Mouse (Mus musculus): ENCODE data around the gene B3gnt2. TPM values are rescaled to one million over a fixed set of nuclear protein-coding genes. Genes with fewer than 3 reads are reported as not detected.
A peak's percentile ranks its signal among the peaks of the same experiment; 100 is the strongest.

B3gnt2 gene
- polyA plus RNA-seq, 1 experiment from 2014 or later = 3.3 TPM

DNA sequence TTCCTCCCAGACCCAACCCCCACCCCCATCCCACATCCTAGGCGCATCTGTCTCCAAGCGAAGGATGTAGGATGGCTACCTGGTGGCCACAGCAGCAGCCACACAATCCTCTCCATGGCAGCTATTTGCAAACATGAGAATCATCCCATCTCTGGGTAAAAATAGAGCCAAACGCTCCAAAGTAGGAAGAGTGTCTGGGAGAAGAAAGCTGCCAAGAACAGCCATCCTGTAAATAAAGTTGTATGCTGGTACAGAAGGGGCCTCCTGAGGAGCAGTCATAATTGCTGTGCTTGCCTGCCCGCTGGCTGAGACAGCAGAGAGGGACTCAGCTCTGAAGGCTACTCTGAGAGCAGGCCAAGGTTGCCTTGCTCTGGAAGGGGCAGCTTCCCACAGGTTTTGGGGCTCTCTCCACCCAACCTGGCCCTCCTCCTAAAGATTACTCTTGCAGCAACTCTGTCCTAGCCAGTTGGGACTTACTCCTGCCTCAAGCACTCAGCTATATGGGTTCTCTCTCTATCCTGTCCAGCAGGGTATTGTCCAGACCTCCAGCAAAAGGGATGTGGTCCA, 33.2 kb downstream of the B3gnt2 start:
- Histone ChIP-seq H3K27me3 (replicated peaks) (no peaks in the 10 kb centered on the region), H3K36me3 (no peaks in the 10 kb centered on the region), H3K9ac (no peak overlapping the region), H3K27ac (replicated peaks) (no peak overlapping the region), H3K4me2 (no peak overlapping the region), H3K4me1 (peaks cover 23% of the 10 kb centered on the region), H3K9me3 (no peaks in the 10 kb centered on the region), H3K4me3 (no peak overlapping the region)
- no peak for ATAC-seq (ENCODE audit: extremely low read depth, insufficient number of reproducible peaks, low FRiP score, low TSS enrichment)
- WGBS = 76% methylated on average over 4 of the region's 4 CpGs

DNA sequence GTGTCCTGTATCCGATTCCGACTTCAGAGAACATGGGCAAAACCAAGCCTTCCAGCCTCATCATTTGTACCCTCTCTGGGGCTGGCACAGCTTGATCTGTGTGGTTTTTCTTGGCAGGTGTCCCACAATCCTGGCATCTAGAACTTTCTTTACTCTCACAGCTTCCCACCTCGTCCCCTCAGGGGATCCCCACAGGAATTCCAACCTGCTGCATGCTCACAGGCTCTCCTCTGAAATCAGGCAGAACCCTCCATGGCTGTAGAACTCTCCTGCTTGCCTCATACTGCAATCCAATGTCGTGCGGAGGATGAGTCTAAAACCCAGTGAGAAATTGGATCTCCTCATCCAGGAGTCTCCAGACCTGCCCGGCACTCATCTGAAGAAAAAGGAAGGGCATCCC, 34.1 kb downstream of the B3gnt2 start:
- no peak for ATAC-seq (ENCODE audit: extremely low read depth, insufficient number of reproducible peaks, low FRiP score, low TSS enrichment)
- H3K4me2 ChIP-seq = no peak overlapping the region
- peaks cover 23% of the 10 kb centered on the region for H3K4me1 ChIP-seq
- no peaks in the 10 kb centered on the region for H3K27me3 ChIP-seq (replicated peaks)
- H3K9me3 ChIP-seq = no peaks in the 10 kb centered on the region
- no peak overlapping the region for H3K4me3 ChIP-seq
- no peaks in the 10 kb centered on the region for H3K36me3 ChIP-seq
- no peak overlapping the region for H3K9ac ChIP-seq
- no peak overlapping the region for H3K27ac ChIP-seq (replicated peaks)
- 82% methylated on average over 6 of the region's 6 CpGs for WGBS

DNA sequence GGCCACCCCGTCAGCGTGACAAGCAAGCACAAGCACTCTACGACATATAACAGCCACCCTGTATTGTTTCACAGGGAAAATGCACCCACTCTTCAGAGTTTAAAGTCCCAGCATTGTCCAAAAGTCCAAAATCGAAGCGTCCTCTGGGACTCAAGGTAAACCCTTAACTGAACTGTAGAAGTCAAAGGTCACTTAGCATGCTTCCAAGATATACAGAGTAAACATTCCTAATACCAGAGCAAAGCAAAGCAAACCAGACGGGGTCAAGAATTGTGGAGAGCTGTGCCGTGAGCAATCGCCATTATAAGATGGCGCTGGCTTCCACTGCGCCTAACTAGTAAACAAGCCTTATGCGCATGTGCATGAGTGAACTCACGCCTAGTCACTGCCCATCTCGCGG, 34.7 kb downstream of the B3gnt2 start:
- no peak for ATAC-seq (ENCODE audit: extremely low read depth, insufficient number of reproducible peaks, low FRiP score, low TSS enrichment)
- no peak overlapping the region for H3K4me3 ChIP-seq
- no peak overlapping the region for H3K9ac ChIP-seq
- H3K27me3 ChIP-seq (replicated peaks) = no peaks in the 10 kb centered on the region
- no peaks in the 10 kb centered on the region for H3K36me3 ChIP-seq
- H3K27ac ChIP-seq (replicated peaks) = no peak overlapping the region
- peaks cover 22% of the 10 kb centered on the region for H3K4me1 ChIP-seq
- WGBS = 89% methylated on average over 14 of the region's 14 CpGs
- no peaks in the 10 kb centered on the region for H3K9me3 ChIP-seq
- H3K4me2 ChIP-seq = no peak overlapping the region

DNA sequence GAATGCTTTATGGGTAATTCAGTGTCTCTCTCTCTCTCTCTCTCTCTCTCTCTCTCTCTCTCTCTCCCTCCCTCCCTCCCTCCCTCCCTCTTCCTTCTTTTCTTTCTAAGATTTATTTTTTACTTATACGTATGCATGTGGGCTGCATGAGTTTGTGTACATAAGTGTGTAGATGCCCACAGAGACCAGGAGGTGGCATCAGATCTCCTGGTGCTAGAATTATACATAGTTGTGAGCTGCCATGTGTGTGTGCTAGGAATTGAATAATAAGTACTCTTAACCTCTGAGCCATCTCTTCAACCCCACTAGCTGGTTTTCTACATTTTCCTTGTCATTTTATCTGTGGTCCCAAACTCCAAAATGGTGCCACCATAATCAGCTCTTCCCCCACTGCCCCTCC, 35.2 kb downstream of the B3gnt2 start:
- Histone ChIP-seq H3K27ac (replicated peaks) (no peak overlapping the region), H3K4me1 (peaks cover 17% of the 10 kb centered on the region), H3K27me3 (replicated peaks) (no peaks in the 10 kb centered on the region), H3K36me3 (no peaks in the 10 kb centered on the region), H3K9me3 (no peaks in the 10 kb centered on the region), H3K4me3 (no peak overlapping the region), H3K4me2 (no peak overlapping the region), H3K9ac (no peak overlapping the region)
- WGBS = 94% methylated on average over 1 of the region's 1 CpGs
- ATAC-seq (ENCODE audit: extremely low read depth, insufficient number of reproducible peaks, low FRiP score, low TSS enrichment) = no peak

DNA sequence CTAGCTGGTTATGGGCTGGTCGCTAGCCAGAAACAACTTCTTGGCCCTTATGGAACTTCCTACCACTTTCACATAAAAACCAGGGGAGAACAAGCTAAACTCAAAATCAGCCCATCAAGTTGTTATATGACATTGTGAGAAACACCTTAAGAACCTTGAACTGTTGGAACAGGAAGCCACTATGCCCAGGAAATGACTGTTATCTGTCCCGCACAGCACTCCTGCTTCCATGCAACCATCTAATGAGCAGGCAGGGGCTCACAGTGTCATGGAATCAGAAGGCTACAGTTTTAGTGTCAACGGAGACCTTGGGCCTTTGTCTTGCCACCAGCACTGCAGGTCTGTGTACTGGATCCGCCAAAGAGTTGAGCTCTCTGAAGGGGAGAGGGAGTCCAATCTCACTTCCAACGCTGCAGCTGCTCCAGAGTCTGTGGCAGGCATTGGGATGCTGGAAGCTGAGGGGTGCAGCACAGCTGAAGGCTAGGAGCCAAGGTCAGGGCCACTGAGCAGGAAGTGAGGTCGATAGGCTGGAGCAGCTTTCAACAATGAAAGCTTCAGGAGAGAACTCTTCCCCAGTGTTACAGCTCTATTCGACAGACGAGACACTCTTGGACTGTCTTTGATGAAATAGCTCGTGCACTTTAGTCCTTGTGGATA, 36.6 kb downstream of the B3gnt2 start:
- WGBS = 59% methylated on average over 9 of the region's 9 CpGs
- Histone ChIP-seq H3K4me3 (no peak overlapping the region), H3K9ac (no peak overlapping the region), H3K4me2 (no peak overlapping the region), H3K4me1 (peaks cover 8% of the 10 kb centered on the region; the same call in 1 of the 2 replicates), H3K36me3 (no peaks in the 10 kb centered on the region), H3K9me3 (no peaks in the 10 kb centered on the region), H3K27me3 (replicated peaks) (no peaks in the 10 kb centered on the region), H3K27ac (replicated peaks) (no peak overlapping the region)
- ATAC-seq (ENCODE audit: extremely low read depth, insufficient number of reproducible peaks, low FRiP score, low TSS enrichment) = no peak

DNA sequence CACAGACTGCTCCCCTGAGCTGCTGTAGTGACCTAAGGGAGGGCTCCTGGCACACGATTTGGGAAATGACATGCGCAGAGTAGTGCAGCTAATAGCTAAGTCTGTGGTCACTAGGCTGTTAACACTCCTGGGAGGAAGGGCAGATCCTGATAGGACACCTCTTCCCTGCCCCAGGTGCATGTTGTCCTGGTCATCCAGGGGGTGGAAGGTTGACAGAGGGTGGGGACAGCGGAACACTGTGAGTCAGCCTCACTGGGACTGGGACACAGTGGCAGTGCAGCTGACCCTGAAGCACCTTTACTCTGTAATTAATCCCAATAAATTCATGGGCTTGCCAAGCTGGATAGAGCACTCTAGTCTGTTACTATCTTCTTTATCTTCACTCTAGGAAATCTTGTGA, 39.5 kb downstream of the B3gnt2 start:
- Histone ChIP-seq H3K9me3 (no peaks in the 10 kb centered on the region), H3K4me3 (no peak overlapping the region), H3K27me3 (replicated peaks) (no peaks in the 10 kb centered on the region), H3K4me1 (0 out of 2 replicates have a peak, but pooled peaks cover 8% of the 10 kb centered on the region), H3K36me3 (no peaks in the 10 kb centered on the region), H3K9ac (no peak overlapping the region), H3K4me2 (no peak overlapping the region), H3K27ac (replicated peaks) (no peak overlapping the region)
- no peak for ATAC-seq (ENCODE audit: extremely low read depth, insufficient number of reproducible peaks, low FRiP score, low TSS enrichment)
- 75% methylated on average over 3 of the region's 3 CpGs for WGBS

DNA sequence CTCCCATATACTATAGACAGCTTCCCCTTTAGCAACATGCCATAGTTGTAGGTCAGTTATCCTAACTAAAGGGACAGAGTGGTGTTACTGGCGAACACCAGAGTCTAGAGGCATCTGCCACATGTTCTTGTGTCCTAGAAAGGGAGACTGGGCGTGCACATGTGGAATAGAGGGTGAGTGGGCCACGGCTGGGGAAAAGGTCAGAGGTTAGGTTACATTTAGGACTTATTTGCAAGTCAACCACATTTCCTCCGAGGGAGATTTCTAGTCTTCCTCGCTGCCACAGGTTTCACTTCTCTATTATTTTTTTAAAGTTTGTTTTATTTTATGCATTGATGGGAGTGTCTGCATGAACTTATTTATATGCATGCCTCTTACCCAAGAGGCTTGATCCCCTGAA, 42.4 kb downstream of the B3gnt2 start:
- Histone ChIP-seq H3K27me3 (replicated peaks) (no peaks in the 10 kb centered on the region), H3K4me1 (peaks cover 12% of the 10 kb centered on the region; the same call in 1 of the 2 replicates), H3K4me3 (no peak overlapping the region), H3K9me3 (no peaks in the 10 kb centered on the region), H3K9ac (no peak overlapping the region), H3K4me2 (no peak overlapping the region), H3K36me3 (no peaks in the 10 kb centered on the region), H3K27ac (replicated peaks) (no peak overlapping the region)
- 71% methylated on average over 5 of the region's 5 CpGs for WGBS
- no peak for ATAC-seq (ENCODE audit: extremely low read depth, insufficient number of reproducible peaks, low FRiP score, low TSS enrichment)

DNA sequence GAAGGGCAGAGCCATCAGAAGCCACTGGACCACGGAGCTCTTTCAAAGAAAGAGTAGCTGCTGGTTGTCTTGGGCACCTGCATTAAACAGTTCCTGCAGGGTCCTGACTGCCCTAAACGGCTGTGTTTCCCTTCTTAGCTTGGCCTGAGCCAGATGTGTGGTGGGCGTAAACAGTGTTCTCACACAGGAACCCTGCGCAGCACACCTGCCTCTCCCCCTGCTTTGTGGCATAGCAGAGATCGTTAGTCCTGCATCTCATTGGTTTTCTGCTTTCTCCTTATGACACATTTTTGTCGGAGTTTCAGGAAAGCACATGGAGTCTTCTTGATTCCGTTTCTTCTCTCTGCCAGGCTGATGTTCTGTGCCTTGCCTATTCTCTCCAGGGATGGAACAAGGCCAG, 44.9 kb downstream of the B3gnt2 start:
- no peak overlapping the region for H3K27ac ChIP-seq (replicated peaks)
- H3K27me3 ChIP-seq (replicated peaks) = no peaks in the 10 kb centered on the region
- no peak for ATAC-seq (ENCODE audit: extremely low read depth, insufficient number of reproducible peaks, low FRiP score, low TSS enrichment)
- H3K4me1 ChIP-seq = peaks cover 12% of the 10 kb centered on the region; the same call in 1 of the 2 replicates
- no peaks in the 10 kb centered on the region for H3K9me3 ChIP-seq
- no peak overlapping the region for H3K4me2 ChIP-seq
- no peak overlapping the region for H3K4me3 ChIP-seq
- H3K36me3 ChIP-seq = no peaks in the 10 kb centered on the region
- WGBS = 80% methylated on average over 7 of the region's 7 CpGs
- no peak overlapping the region for H3K9ac ChIP-seq

DNA sequence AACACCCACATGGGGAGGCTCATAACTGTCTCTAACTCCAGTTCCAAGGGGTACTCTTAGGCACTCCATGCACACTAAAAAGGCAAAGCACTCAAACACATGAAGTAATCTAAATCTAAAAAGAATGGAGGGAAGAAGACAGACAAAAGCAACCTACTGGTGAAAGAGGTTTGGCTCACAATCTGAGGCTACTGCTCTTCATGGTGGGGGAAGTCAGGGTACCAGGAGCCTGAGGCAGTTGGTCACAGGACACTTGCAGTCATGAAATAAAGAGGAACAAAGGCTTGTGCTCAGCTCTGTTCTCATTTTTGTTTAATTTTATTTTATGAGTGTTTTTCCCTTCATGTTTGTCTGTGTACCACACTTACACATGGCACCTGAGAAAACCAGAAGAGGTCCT, 45.6 kb downstream of the B3gnt2 start:
- Histone ChIP-seq H3K9ac (no peak overlapping the region), H3K9me3 (no peaks in the 10 kb centered on the region), H3K27ac (replicated peaks) (no peak overlapping the region), H3K27me3 (replicated peaks) (no peaks in the 10 kb centered on the region), H3K4me1 (peaks cover 19% of the 10 kb centered on the region; the same call in 1 of the 2 replicates), H3K36me3 (no peaks in the 10 kb centered on the region), H3K4me2 (no peak overlapping the region), H3K4me3 (no peak overlapping the region)
- ATAC-seq (ENCODE audit: extremely low read depth, insufficient number of reproducible peaks, low FRiP score, low TSS enrichment) = no peak

DNA sequence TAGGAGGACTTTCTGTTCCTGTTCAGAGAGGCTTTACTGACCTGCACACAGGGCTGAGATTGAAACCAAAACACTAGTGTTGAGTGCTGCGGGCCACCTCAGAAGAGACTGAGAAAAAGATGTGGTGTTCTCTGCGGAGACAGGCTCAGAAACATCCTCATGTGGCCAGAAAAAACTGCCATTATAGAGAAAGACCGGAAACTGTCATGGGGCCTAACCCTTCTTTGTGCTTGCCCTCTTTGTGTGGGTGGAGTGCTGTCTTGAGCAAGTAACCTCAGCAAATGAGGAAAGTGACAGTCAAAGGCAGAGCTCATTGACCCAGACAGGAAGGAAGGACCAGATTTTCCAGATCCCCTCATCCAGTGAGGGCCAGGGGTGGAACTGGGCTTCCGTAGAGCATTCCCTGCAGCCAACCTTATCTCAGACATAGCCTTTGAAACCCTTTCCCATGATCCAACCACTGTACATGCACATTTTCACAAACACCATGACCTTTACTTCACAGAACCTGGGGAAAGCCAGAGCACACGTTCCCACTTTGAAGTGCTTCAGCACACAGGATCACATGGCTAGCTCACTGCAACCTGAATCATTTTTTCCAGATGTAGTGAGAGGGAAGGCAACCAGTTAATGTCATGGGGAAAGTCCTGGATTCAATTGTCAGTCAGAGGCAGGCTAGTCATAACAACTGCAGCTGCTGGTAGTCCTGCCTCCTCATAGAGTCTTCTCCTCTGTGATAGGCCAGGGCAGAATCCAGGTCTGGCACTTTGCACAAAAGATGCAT, 46.6 kb downstream of the B3gnt2 start:
- H3K27ac ChIP-seq (replicated peaks) = peak overlapping the region; percentile 15; the same call in 1 of the 2 replicates
- ATAC-seq (ENCODE audit: extremely low read depth, insufficient number of reproducible peaks, low FRiP score, low TSS enrichment) = no peak
- H3K9ac ChIP-seq = no peak overlapping the region
- H3K36me3 ChIP-seq = no peaks in the 10 kb centered on the region
- H3K4me2 ChIP-seq = no peak overlapping the region
- no peak overlapping the region for H3K4me3 ChIP-seq
- no peaks in the 10 kb centered on the region for H3K9me3 ChIP-seq
- WGBS = 60% methylated on average over 5 of the region's 5 CpGs
- no peaks in the 10 kb centered on the region for H3K27me3 ChIP-seq (replicated peaks)
- peaks cover 28% of the 10 kb centered on the region for H3K4me1 ChIP-seq

DNA sequence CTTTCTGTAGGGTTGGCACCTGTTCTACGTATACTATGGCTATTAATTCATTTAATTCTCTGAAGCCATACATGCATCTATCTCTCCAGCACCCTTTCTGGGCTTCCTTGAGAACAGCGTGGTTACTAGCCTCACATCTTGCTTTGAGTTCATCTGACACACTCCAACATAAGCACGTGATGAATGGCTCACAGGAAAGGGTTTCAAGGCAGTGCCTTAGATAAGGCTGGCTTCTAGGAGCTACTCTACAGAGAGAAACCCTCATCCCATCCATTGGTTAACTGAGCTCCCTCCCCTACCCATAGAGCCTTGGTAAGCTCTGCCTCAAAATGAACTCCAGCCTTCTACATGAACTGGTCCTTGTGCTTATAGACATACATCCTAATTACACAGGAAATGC, 47.3 kb downstream of the B3gnt2 start:
- Histone ChIP-seq H3K9me3 (no peaks in the 10 kb centered on the region), H3K9ac (no peak overlapping the region), H3K36me3 (no peaks in the 10 kb centered on the region), H3K27me3 (replicated peaks) (no peaks in the 10 kb centered on the region), H3K4me2 (no peak overlapping the region), H3K4me1 (peaks cover 28% of the 10 kb centered on the region), H3K4me3 (no peak overlapping the region), H3K27ac (replicated peaks) (no peak overlapping the region; the same call in 1 of the 2 replicates)
- 44% methylated on average over 3 of the region's 3 CpGs for WGBS
- ATAC-seq (ENCODE audit: extremely low read depth, insufficient number of reproducible peaks, low FRiP score, low TSS enrichment) = no peak

Data from heart, embryonic 13.5 days (tissue).